Mouse (Mus musculus) sigmoid colon, adult 10 weeks (tissue): Measurements from ENCODE around the gene Cept1. TPM values are rescaled to one million over a fixed set of nuclear protein-coding genes. Genes with fewer than 3 reads are reported as not detected.

Experiments
- polyA plus RNA-seq: library from polyadenylated mRNA; stranded (reverse); fragments of 350-450 nt; fragmentation: Illumina TruSeq; extraction: RNeasy Lipid Tissue Mini Kit (QIAGEN cat#74804); gene quantifications from one replicate; pipeline ENCODE4 v1.2.3, GENCODE M21; 2014; ENCODE audit warnings: low read depth, low replicate concordance

Cept1 gene
- polyA plus RNA-seq: 460 TPM

GRCm38 (mm10) chr3:106547171-106547923 lies at the start of gene Cept1, which contains the start of gene Dram2:
Cept1 (minus strand) TSS chr3:106547802.
Dram2 (plus strand) TSS chr3:106547798.

DNA sequence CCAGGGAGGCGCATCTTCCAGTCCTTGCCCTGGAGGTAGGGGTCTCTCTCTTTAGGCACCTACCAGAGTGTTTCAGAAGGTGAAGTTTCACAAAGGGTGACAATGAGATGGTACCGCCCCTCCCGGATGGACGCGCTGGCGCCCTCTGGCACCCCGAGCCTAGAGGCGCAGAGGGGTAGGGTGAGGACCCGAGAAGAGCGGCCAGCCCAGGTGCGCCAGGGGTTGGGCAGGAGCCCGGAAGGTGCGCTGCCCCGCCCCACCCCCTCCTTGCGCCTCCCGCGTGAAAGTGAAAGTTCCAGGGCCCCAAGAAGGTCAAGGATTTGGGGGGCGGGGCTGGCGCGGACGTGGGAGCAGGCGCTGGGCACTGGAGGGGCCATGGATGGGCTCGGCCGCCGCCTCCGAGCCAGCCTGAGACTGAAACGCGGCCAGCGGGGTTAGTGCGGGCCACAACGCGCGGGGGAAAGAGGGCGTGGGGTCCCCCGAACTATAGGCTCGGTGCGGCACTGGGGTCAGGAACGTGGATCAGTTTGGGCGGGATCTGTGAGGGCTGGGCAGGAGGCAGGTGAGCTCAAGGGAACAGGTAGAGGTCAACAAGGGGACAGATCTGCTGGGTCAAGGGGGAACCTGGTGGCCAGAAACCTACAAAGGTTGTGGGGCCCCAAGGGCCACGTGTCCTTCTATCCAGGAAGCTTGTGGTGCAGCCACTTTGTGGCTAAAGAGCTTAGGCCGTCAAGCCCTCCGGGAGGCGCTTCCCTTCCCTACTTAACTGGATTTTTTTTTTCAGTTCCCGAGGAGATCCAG lies 65.1 kb downstream of the Cept1 start, which contains the start of gene Dennd2d:
Gene Dennd2d (plus strand): TSS at position 125 of the 801 bp plus-strand sequence.

Other genes starting within 250 kb of the Cept1 start
- 1.5 TPM for gene Chil6, start 141.6 kb downstream of the Cept1 start, polyA plus RNA-seq
- gene Dennd2d, start 65.4 kb downstream of the Cept1 start, polyA plus RNA-seq: 121 TPM
- gene Dram2, start within 50 bp of the Cept1 start, polyA plus RNA-seq: 824 TPM
- gene Lrif1, start 137.2 kb upstream of the Cept1 start, polyA plus RNA-seq: 134 TPM
- 76.5 TPM for gene Cd53, start 242.3 kb upstream of the Cept1 start, polyA plus RNA-seq